Mouse (Mus musculus) heart, embryonic 15.5 days (tissue): ENCODE data around the gene Zscan29. TPM values are rescaled to one million over a fixed set of nuclear protein-coding genes. Genes with fewer than 3 reads are reported as not detected.
"Not testable (repeated sequence)": the region's sequence is repeated elsewhere in the genome, so short reads cannot be mapped to it uniquely, and the experiment has no call there.

ENCODE experiments used
- ATAC-seq: fragments of 200-750 bp; cut with Nextera tagmentation; replicated peaks from 2 replicates; pipeline ENCODE4 v1.8.0; 2017; ENCODE audit warnings: low read depth, moderate TSS enrichment; ENCODE audit not compliant: insufficient number of reproducible peaks, insufficient read depth, low FRiP score
- H3K27ac ChIP-seq: fragments of 300-500 bp; sonication (generic); 2 replicates; pipeline ENCODE4 v1.5.1; 2015; ENCODE audit warnings: mild to moderate bottlenecking, inconsistent platforms
- H3K27me3 ChIP-seq: fragments of 300-500 bp; sonication (generic); 2 replicates; pipeline ENCODE4 v1.6.1; 2015; ENCODE audit warnings: inconsistent platforms
- H3K36me3 ChIP-seq: fragments of 300-500 bp; sonication (generic); 2 replicates; pipeline ENCODE4 v1.6.1; 2015; ENCODE audit warnings: mild to moderate bottlenecking, inconsistent platforms
- H3K4me1 ChIP-seq: fragments of 300-500 bp; sonication (generic); replicated peaks from 2 replicates; pipeline ENCODE4 v1.6.1; 2015; ENCODE audit warnings: inconsistent platforms
- H3K4me2 ChIP-seq: fragments of 300-500 bp; sonication (generic); 2 replicates; pipeline ENCODE4 v1.6.1; 2015; ENCODE audit warnings: inconsistent platforms, mild to moderate bottlenecking, moderate library complexity
- H3K4me3 ChIP-seq: fragments of 300-500 bp; sonication (generic); 2 replicates; pipeline ENCODE4 v1.5.1; 2015; ENCODE audit warnings: mild to moderate bottlenecking, inconsistent platforms
- H3K9ac ChIP-seq: fragments of 300-500 bp; sonication (generic); 2 replicates; pipeline ENCODE4 v1.6.1; 2015; ENCODE audit warnings: mild to moderate bottlenecking, inconsistent platforms
- H3K9me3 ChIP-seq: fragments of 300-500 bp; sonication (generic); replicated peaks from 2 replicates; pipeline ENCODE4 v1.6.1; 2016; ENCODE audit warnings: inconsistent platforms
- WGBS: fragments of 180-500 bp; shearing (Covaris S2); methylation state at CpG from one replicate; pipeline ENCODE4 v1.1.7; 2015; ENCODE audit warnings: mixed read lengths; 5-methylcytosine and 5-hydroxymethylcytosine counted together
- polyA plus RNA-seq: library from polyadenylated mRNA; unstranded; fragments of >200 nt; fragmentation: Nextera tagmentation; extraction: Ambion mirVana; gene quantifications from 2 replicates; pipeline ENCODE4 v1.2.1, GENCODE M21; 2015

Gene Zscan29
- polyA plus RNA-seq, 1 experiment from 2014 or later = 6.4 TPM

DNA sequence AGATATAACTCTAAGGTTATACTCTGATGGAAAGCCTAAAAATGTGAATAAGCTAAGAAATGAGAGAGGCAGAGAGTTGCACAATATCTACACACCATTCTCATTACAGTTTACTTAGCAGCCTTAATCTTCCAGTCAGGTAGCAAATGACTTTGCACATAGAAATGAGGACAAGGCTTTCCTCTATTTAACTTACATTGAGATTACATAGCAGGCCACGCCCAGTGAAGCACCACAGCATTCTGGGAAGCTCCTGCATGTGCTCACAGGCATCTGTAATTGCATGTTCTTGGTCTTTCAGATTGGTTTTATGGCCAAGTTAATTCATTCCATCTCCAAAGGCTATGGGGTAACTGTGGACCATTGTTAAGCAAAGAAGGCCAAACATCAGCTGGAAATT, 38.1 kb downstream of the Zscan29 start:
- ATAC-seq = no peak
- no peaks in the 10 kb centered on the region for H3K36me3 ChIP-seq
- whole genome bisulfite sequencing = 51% methylated on average over 1 of the region's 1 CpGs
- peaks cover 3% of the 10 kb centered on the region for H3K4me1 ChIP-seq
- no peak overlapping the region for H3K27ac ChIP-seq
- no peak overlapping the region for H3K9ac ChIP-seq
- H3K9me3 ChIP-seq = no peaks in the 10 kb centered on the region
- H3K4me3 ChIP-seq = no peak overlapping the region
- H3K4me2 ChIP-seq = no peak overlapping the region
- H3K27me3 ChIP-seq = no peaks in the 10 kb centered on the region

GRCm38 (mm10) chr2:121128865-121129620, 41.9 kb downstream of the Zscan29 start:
- WGBS = 61% methylated on average over 9 of the region's 9 CpGs
- Histone ChIP-seq H3K9me3 (no peaks in the 10 kb centered on the region), H3K36me3 (no peaks in the 10 kb centered on the region), H3K9ac (no peak overlapping the region), H3K27me3 (no peaks in the 10 kb centered on the region), H3K4me1 (no peaks in the 10 kb centered on the region), H3K4me3 (no peak overlapping the region), H3K27ac (no peak overlapping the region), H3K4me2 (no peak overlapping the region)
- ATAC-seq = no peak

GRCm38 (mm10) chr2:121127536-121127935, 43.4 kb downstream of the Zscan29 start:
- H3K9ac ChIP-seq = no peak overlapping the region
- ATAC-seq = no peak
- H3K4me1 ChIP-seq = no peaks in the 10 kb centered on the region
- no peaks in the 10 kb centered on the region for H3K27me3 ChIP-seq
- no peak overlapping the region for H3K4me2 ChIP-seq
- no peaks in the 10 kb centered on the region for H3K9me3 ChIP-seq
- H3K36me3 ChIP-seq = no peaks in the 10 kb centered on the region
- 71% methylated on average over 1 of the region's 1 CpGs for WGBS
- H3K27ac ChIP-seq = no peak overlapping the region
- no peak overlapping the region for H3K4me3 ChIP-seq

DNA sequence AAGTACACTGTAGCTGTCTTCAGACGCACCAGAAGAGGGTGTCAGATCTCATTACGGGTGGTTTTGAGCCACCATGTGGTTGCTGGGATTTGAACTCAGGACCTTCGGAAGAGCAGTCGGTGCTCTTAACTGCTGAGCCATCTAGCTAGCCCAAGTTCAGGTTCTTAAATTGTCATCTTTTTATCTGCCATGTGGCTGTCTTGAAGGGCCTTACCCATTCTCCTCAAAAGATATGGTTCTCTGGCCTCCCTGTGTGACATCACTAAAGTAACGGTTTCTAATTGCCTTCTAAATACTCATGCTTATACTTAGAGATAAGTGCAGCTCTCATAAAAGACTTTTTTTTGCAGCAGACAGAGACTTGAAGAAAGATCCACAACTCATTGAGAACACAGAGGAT, 44.6 kb downstream of the Zscan29 start:
- H3K36me3 ChIP-seq, H3K4me2 ChIP-seq, H3K4me1 ChIP-seq, H3K4me3 ChIP-seq, H3K27ac ChIP-seq, H3K9me3 ChIP-seq, H3K9ac ChIP-seq, H3K27me3 ChIP-seq, ATAC-seq: not testable (repeated sequence)
- WGBS = 83% methylated on average over 5 of the region's 5 CpGs

GRCm38 (mm10) chr2:121119260-121119659, 51.7 kb downstream of the Zscan29 start:
- no peak overlapping the region for H3K4me2 ChIP-seq
- H3K9me3 ChIP-seq = no peaks in the 10 kb centered on the region
- ATAC-seq = no peak
- H3K27ac ChIP-seq = no peak overlapping the region
- H3K36me3 ChIP-seq = no peaks in the 10 kb centered on the region
- 73% methylated on average over 3 of the region's 3 CpGs for WGBS
- H3K4me1 ChIP-seq = no peaks in the 10 kb centered on the region
- no peak overlapping the region for H3K4me3 ChIP-seq
- 0 out of 2 replicates have a peak, but pooled peaks cover 3% of the 10 kb centered on the region for H3K27me3 ChIP-seq
- H3K9ac ChIP-seq = no peak overlapping the region

GRCm38 (mm10) chr2:121115418-121115817, 55.5 kb downstream of the Zscan29 start:
- Histone ChIP-seq H3K4me3 (no peak overlapping the region), H3K36me3 (no peaks in the 10 kb centered on the region), H3K9me3 (no peaks in the 10 kb centered on the region), H3K9ac (no peak overlapping the region), H3K4me2 (no peak overlapping the region), H3K27me3 (0 out of 2 replicates have a peak, but pooled peaks cover 3% of the 10 kb centered on the region), H3K4me1 (no peaks in the 10 kb centered on the region), H3K27ac (no peak overlapping the region)
- 91% methylated on average over 2 of the region's 2 CpGs for WGBS
- ATAC-seq = no peak

GRCm38 (mm10) chr2:121109695-121110094, 61.2 kb downstream of the Zscan29 start, which contains the start of gene Tgm7:
Gene Tgm7, minus strand, starts transcription at chr2:121109795.
- Histone ChIP-seq H3K4me1 (no peaks in the 10 kb centered on the region), H3K9ac (no peak within 1 kb of the TSS), H3K4me3 (no peak within 1 kb of the TSS), H3K4me2 (no peak within 1 kb of the TSS), H3K36me3 (no peaks in the 10 kb centered on the region), H3K9me3 (no peaks in the 10 kb centered on the region), H3K27me3 (0 out of 2 replicates have a peak, but pooled peaks cover 3% of the 10 kb centered on the region), H3K27ac (no peak within 1 kb of the TSS)
- WGBS = 82% methylated on average over 4 of the region's 4 CpGs
- ATAC-seq = no peak

Other genes with a start within 250 kb of the Zscan29 start
- 17.5 and 21.3 TPM in 2 replicates for gene Ubr1, start 200.4 kb downstream of the Zscan29 start, polyA plus RNA-seq
- gene Tmem62, start 194.1 kb downstream of the Zscan29 start, polyA plus RNA-seq = 2.8 and 2.9 TPM in 2 replicates
- 41.9 and 42.9 TPM in 2 replicates for gene Ccndbp1, start 162.7 kb downstream of the Zscan29 start, polyA plus RNA-seq
- gene Epb42, start 134.1 kb downstream of the Zscan29 start, polyA plus RNA-seq = 1.8 and 5.5 TPM in 2 replicates
- gene Tgm5, start 85.3 kb downstream of the Zscan29 start, polyA plus RNA-seq = 0.06 TPM in 1 of 2 replicates, not detected in the other
- gene Tgm7, start 61.3 kb downstream of the Zscan29 start, polyA plus RNA-seq = not detected in 2 replicates
- gene Adal, start 30.7 kb downstream of the Zscan29 start, polyA plus RNA-seq = 14.6 and 15.1 TPM in 2 replicates
- gene Lcmt2, start 30.5 kb downstream of the Zscan29 start, polyA plus RNA-seq = 17.3 and 17.5 TPM in 2 replicates
- 27.4 and 35.7 TPM in 2 replicates for gene Tubgcp4, start 471 bp downstream of the Zscan29 start, polyA plus RNA-seq
- gene Trp53bp1, start 100.3 kb upstream of the Zscan29 start, polyA plus RNA-seq = 43.6 and 45.5 TPM in 2 replicates
- gene Map1a, start 118.5 kb upstream of the Zscan29 start, polyA plus RNA-seq = 3.5 and 4.8 TPM in 2 replicates
- gene Ppip5k1, start 184.3 kb upstream of the Zscan29 start, polyA plus RNA-seq = 11.3 and 12.6 TPM in 2 replicates
- 0.88 and 2.4 TPM in 2 replicates for gene Ckmt1, start 186.6 kb upstream of the Zscan29 start, polyA plus RNA-seq
- not detected in 2 replicates for gene Strc, start 216.0 kb upstream of the Zscan29 start, polyA plus RNA-seq
- gene Pdia3, start 242.7 kb upstream of the Zscan29 start, polyA plus RNA-seq = 441 and 490 TPM in 2 replicates
- gene Catsper2, start 242.7 kb upstream of the Zscan29 start, polyA plus RNA-seq = 2.0 and 2.5 TPM in 2 replicates